Mouse (Mus musculus): Measurements from ENCODE around the gene Arhgef7. TPM values are rescaled to one million over a fixed set of nuclear protein-coding genes. Genes with fewer than 3 reads are reported as not detected.
"Not testable (repeated sequence)": the region's sequence is repeated elsewhere in the genome, so short reads cannot be mapped to it uniquely, and the experiment has no call there.

Arhgef7 gene
- polyA plus RNA-seq, 1 experiment from 2014 or later: 14.5 TPM

DNA sequence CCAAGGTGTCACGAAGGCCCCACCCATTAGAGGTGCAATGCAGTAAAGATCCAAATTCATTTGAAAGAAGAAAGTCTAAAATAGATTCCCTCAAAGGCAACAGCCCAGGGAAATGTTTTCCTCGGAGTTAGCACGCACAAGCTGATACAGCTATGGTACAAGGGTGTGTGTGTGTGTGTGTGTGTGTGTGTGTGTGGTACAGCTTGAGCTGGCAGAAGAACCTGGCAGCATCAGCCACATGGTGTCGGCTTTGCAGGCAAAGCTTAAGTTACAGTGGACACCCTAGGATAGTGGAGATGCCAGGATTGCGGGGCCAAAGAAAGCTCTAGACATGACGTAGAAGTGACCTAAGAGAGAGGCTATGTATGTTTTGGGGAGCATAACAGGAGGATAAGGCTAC lies 119.3 kb downstream of the Arhgef7 start:
- Histone ChIP-seq H3K27me3 (replicated peaks; ENCODE audit: control insufficient read depth, insufficient read depth, low read length) (no peaks in the 10 kb centered on the region), H3K27ac (ENCODE audit: low read depth, low read length) (no peak overlapping the region), H3K4me2 (replicated peaks; ENCODE audit: low read depth) (no peak overlapping the region), H3K9me3 (ENCODE audit: control insufficient read depth) (no peaks in the 10 kb centered on the region), H3K4me1 (replicated peaks; ENCODE audit: control insufficient read depth, insufficient read depth, low read length) (no peaks in the 10 kb centered on the region), H3K4me3 (ENCODE audit: low read depth, low read length) (no peak overlapping the region), H3K9ac (ENCODE audit: low read depth, low read length) (no peak overlapping the region), H3K36me3 (ENCODE audit: control insufficient read depth, insufficient read depth) (no peaks in the 10 kb centered on the region)
- TF ChIP-seq CTCF (IDR thresholded peaks at IDR 0.05; ENCODE audit: low read depth): no peak
- 97% methylated on average over 6 of the region's 6 CpGs for WGBS
- ATAC-seq: no peak

- H3K9ac ChIP-seq (ENCODE audit: low read depth, low read length): no peak overlapping the region
- peak; percentile 53 for TF ChIP-seq CTCF (IDR thresholded peaks at IDR 0.05; ENCODE audit: low read depth)
- no peak for ATAC-seq
- no peak overlapping the region for H3K27ac ChIP-seq (ENCODE audit: low read depth, low read length)
- H3K36me3 ChIP-seq (ENCODE audit: control insufficient read depth, insufficient read depth): no peaks in the 10 kb centered on the region
- H3K9me3 ChIP-seq (ENCODE audit: control insufficient read depth): peaks cover 3% of the 10 kb centered on the region; the same call in 1 of the 2 replicates
- no peaks in the 10 kb centered on the region for H3K4me1 ChIP-seq (replicated peaks; ENCODE audit: control insufficient read depth, insufficient read depth, low read length)
- H3K4me2 ChIP-seq (replicated peaks; ENCODE audit: low read depth): no peak overlapping the region
- no peaks in the 10 kb centered on the region for H3K27me3 ChIP-seq (replicated peaks; ENCODE audit: control insufficient read depth, insufficient read depth, low read length)
- H3K4me3 ChIP-seq (ENCODE audit: low read depth, low read length): no peak overlapping the region
Measured at GRCm38 (mm10) chr8:11867832-11868231, 140.3 kb downstream of the Arhgef7 start.

DNA sequence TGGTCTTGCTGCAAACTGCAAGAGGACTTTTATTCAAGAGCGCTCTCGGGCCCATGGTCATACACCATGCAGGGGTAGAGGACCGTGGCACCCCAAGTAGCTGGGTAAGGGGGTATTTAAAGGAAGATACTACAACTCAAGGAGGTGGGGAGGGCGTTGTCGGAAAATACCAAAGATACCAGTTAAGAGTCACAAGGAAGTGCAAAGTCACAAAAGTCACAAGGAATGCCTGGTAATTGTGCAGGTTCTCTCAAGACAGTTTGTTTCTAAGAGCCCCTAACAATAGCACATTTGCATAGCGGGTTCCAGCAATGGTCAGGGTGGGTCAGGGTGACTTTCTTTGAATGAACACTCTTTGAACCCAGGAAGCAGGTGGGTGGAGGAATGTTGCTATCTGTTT lies 146.7 kb downstream of the Arhgef7 start:
- H3K27me3 ChIP-seq (replicated peaks; ENCODE audit: control insufficient read depth, insufficient read depth, low read length); H3K9me3 ChIP-seq (ENCODE audit: control insufficient read depth); H3K36me3 ChIP-seq (ENCODE audit: control insufficient read depth, insufficient read depth); H3K27ac ChIP-seq (ENCODE audit: low read depth, low read length); H3K4me2 ChIP-seq (replicated peaks; ENCODE audit: low read depth); ATAC-seq; H3K4me1 ChIP-seq (replicated peaks; ENCODE audit: control insufficient read depth, insufficient read depth, low read length); H3K4me3 ChIP-seq (ENCODE audit: low read depth, low read length); H3K9ac ChIP-seq (ENCODE audit: low read depth, low read length): not testable (repeated sequence)
- WGBS: 90% methylated on average over 6 of the region's 6 CpGs

- no peak overlapping the region for H3K27ac ChIP-seq (ENCODE audit: low read depth, low read length)
- no peak for TF ChIP-seq CTCF (IDR thresholded peaks at IDR 0.05; ENCODE audit: low read depth)
- 91% methylated on average over 3 of the region's 3 CpGs for WGBS
- no peak overlapping the region for H3K4me2 ChIP-seq (replicated peaks; ENCODE audit: low read depth)
- H3K27me3 ChIP-seq (replicated peaks; ENCODE audit: control insufficient read depth, insufficient read depth, low read length): no peaks in the 10 kb centered on the region
- no peak overlapping the region for H3K9ac ChIP-seq (ENCODE audit: low read depth, low read length)
- no peak overlapping the region for H3K4me3 ChIP-seq (ENCODE audit: low read depth, low read length)
- no peaks in the 10 kb centered on the region for H3K36me3 ChIP-seq (ENCODE audit: control insufficient read depth, insufficient read depth)
- no peaks in the 10 kb centered on the region for H3K9me3 ChIP-seq (ENCODE audit: control insufficient read depth)
- no peaks in the 10 kb centered on the region for H3K4me1 ChIP-seq (replicated peaks; ENCODE audit: control insufficient read depth, insufficient read depth, low read length)
- no peak for ATAC-seq
Measured at GRCm38 (mm10) chr8:11884646-11885045, 157.1 kb downstream of the Arhgef7 start.

Other genes starting within 250 kb of the Arhgef7 start
- gene Rab20, start 249.0 kb upstream of the Arhgef7 start, polyA plus RNA-seq (2015; fragmentation: Nextera tagmentation; extraction: Ambion mirVana): 42.4 and 43.5 TPM in 2 replicates
- gene Naxd, start 230.2 kb upstream of the Arhgef7 start, polyA plus RNA-seq (2015; fragmentation: Nextera tagmentation; extraction: Ambion mirVana): 82.8 and 83.5 TPM in 2 replicates
- 10.0 and 12.6 TPM in 2 replicates for gene Cars2, start 176.9 kb upstream of the Arhgef7 start, polyA plus RNA-seq (2015; fragmentation: Nextera tagmentation; extraction: Ambion mirVana)
- gene Ing1, start 172.2 kb upstream of the Arhgef7 start, polyA plus RNA-seq (2015; fragmentation: Nextera tagmentation; extraction: Ambion mirVana): 19.5 and 20.2 TPM in 2 replicates
- gene Ankrd10, start 92.0 kb upstream of the Arhgef7 start, polyA plus RNA-seq (2015; fragmentation: Nextera tagmentation; extraction: Ambion mirVana): 24.2 and 25.5 TPM in 2 replicates
- not detected in 2 replicates for gene 1700016D06Rik, start 26.7 kb upstream of the Arhgef7 start, polyA plus RNA-seq (2015; fragmentation: Nextera tagmentation; extraction: Ambion mirVana)
- 0.27 and 0.38 TPM in 2 replicates for gene Tex29, start 112.8 kb downstream of the Arhgef7 start, polyA plus RNA-seq (2015; fragmentation: Nextera tagmentation; extraction: Ambion mirVana)

All from intestine, postnatal 0 days (tissue).